Mouse (Mus musculus) right cerebral cortex, postnatal 25 days (tissue): ENCODE data around the gene Olfr1469.
"Not testable (repeated sequence)": the region's sequence is repeated elsewhere in the genome, so short reads cannot be mapped to it uniquely, and the experiment has no call there.

Experiments
- DNase-seq: peaks from one replicate; pipeline ENCODE4 v3.0.0; 2022

The Olfr1469 gene

DNA sequence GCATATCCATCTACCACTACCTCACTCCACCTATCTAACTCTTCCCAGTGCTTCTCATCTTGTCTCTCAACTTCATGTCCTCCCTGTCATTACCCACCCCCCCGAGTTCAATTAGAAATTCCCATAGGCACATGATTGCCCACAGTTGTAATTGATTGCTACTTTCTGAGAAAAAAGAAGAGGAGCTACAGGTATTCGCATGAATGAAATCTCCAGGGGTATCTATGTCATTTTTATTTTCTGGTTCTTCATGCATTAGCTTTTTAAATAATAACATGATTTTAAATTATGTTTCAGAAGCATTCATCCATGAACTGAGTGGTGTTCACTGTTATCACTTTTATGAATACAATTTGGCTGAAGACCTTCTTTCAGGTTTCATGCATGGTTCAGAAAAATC, at the start of gene Olfr1469:
TSS of gene Olfr1469 (plus strand) at position 301 of the 400 bp plus-strand sequence.
- DNase-seq, result no peak

DNA sequence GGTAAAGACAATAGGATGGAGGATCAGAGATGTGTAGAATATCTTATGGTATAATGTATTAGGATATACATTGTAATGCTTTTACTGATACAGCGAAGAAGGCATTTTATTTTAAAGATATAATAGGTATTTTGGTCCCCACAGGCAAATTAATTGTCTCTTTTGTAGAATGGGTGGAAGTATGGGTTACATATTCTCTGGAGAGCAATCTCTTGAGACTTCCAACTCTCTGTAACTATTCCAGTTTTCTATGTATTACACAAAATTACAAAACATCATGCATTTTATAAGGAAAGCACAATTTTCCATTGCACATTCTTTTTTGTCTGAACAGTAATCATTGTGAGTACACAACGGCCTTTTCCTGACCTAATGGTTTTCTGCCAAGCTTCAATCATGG, 45.7 kb upstream of the Olfr1469 start, which contains the start of gene Olfr1467:
TSS of gene Olfr1467 (plus strand) at position 301 of the 400 bp plus-strand sequence.
- DNase-seq, result no peak

DNA sequence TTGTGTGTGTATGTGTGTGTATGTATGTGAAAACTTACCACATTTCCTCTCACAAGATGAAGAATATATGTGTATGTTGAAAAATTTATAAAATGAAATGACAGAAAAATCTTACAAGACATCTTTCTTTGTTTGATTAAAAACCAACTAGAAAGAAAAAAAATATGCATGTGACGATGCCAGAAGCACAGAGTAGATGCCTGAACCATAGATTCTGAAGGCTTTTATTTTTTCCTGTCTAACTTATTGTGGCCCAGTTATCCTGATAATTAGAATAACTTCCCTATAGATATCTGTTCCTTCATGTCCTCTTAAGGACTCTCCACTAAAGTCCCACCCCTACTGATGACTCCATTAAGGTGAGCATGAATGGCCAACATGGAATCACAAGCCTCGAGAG, 35.5 kb downstream of the Olfr1469 start, which contains the start of gene Olfr1471:
TSS of gene Olfr1471 (plus strand) at position 301 of the 400 bp plus-strand sequence.
- not testable (repeated sequence) for DNase-seq

DNA sequence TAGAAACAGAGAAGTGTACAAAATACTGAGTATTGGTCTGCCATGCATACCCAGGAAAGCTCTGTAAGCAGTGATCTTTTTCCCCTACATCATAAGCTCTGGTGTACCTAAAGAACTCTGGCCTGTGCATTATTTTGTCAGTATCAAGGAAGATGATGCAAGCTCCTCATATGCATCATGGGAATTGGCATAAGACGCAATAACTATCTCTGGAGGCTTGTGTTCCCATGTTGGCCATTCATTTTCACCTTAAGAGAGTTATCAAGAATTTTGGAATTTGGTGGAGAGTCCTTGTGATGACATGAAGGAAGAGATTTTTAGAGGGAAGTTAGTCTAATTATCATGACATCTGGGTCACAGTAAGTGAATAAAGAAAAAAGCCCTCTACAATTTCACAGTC, 48.3 kb downstream of the Olfr1469 start, which contains the start of gene Olfr1472:
TSS of gene Olfr1472 (minus strand) at position 101 of the 400 bp plus-strand sequence.
- DNase-seq, result no peak
